Mouse (Mus musculus): ENCODE measurements at regions not wholly inside any gene's neighbourhood (a gene's known extent, or its start where the extent isn't known, plus 50 kb on each side); places are given as distances from the start of the nearest gene placed in this dataset.

DNA sequence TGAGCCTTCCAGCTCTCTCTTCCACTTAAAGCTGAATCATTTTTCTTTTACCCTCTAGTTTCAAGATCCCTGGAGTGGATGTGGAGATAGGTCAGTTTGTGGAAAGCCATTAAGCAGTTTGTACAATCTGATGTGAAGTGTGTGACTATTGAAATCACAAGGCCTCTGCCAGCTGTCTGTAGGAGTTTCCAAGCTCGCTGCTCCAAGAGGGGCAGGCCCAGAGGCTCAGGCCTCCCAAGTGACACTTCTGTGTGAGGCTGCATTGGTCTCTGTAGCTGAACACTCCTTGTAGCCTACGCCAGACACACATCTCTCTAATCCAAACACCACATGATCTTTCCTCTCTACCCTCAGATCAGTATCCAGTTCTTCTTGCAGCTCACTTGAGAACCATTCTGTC is 413.0 kb downstream of the Tns3 start:
- no peaks in the 10 kb centered on the region for H3K9me3 ChIP-seq
- no peak overlapping the region for H3K27ac ChIP-seq
- ATAC-seq (ENCODE audit: insufficient number of reproducible peaks, insufficient read depth, low FRiP score, low TSS enrichment) = no peak
- no peak overlapping the region for H3K4me2 ChIP-seq (replicated peaks)
- WGBS = 64% methylated on average over 2 of the region's 2 CpGs
- H3K9ac ChIP-seq = no peak overlapping the region
- H3K4me3 ChIP-seq = no peak overlapping the region
- no peaks in the 10 kb centered on the region for H3K36me3 ChIP-seq
- no peaks in the 10 kb centered on the region for H3K4me1 ChIP-seq
- H3K27me3 ChIP-seq = no peaks in the 10 kb centered on the region

DNA sequence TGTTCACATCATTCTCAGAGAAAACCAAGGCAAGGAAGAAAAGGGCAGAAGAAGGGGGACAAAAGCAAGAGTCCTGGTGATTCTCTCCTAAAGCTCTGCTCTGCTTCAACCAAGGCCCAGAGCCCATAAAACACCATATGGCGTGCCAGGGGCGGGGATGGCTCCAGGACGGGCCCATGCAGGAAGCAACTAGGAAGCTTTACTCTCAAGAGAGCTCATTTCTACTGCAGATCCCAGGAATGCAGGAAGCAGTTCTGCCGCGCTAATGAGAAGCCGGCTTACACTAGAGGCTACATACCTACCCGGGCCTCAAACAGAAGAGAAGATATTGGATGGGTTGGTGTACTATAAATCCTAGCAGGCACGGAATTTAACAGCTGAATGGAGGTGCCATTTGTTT is 414.9 kb downstream of the Tns3 start:
- ATAC-seq (ENCODE audit: insufficient number of reproducible peaks, insufficient read depth, low FRiP score, low TSS enrichment) = no peak
- no peak overlapping the region for H3K27ac ChIP-seq

DNA sequence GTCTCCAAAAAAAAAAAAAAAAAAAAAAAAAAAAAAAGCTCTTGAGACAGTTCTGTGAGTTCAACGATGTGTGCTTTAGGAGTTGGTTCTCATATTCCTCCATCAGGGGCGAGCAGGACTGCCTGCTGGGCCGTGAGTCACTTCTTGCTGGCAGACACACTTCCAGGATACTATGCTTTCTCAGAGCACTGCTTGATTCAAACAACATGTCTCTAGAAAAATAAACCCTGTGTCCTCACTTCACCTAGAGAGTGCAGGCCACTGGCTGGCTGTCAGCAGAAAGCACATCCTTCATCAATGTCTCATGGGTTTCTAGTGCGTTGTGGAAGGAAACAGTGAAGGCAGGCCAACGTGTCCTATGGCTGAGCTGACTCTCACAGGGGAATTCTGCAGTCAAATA is 416.8 kb downstream of the Tns3 start:
- Histone ChIP-seq H3K4me1 (no peaks in the 10 kb centered on the region), H3K9ac (no peak overlapping the region), H3K4me2 (replicated peaks) (no peak overlapping the region), H3K27ac (no peak overlapping the region), H3K4me3 (no peak overlapping the region), H3K9me3 (no peaks in the 10 kb centered on the region), H3K27me3 (no peaks in the 10 kb centered on the region), H3K36me3 (no peaks in the 10 kb centered on the region)
- ATAC-seq (ENCODE audit: insufficient number of reproducible peaks, insufficient read depth, low FRiP score, low TSS enrichment) = no peak
- 26% methylated on average over 5 of the region's 5 CpGs for WGBS

More for the DNA sequence above, 414.9 kb downstream of the Tns3 start:
- Histone ChIP-seq H3K36me3 (no peaks in the 10 kb centered on the region), H3K4me3 (no peak overlapping the region), H3K4me2 (replicated peaks) (no peak overlapping the region), H3K9ac (no peak overlapping the region), H3K27me3 (no peaks in the 10 kb centered on the region), H3K9me3 (no peaks in the 10 kb centered on the region), H3K4me1 (no peaks in the 10 kb centered on the region)
- WGBS = 64% methylated on average over 8 of the region's 8 CpGs

DNA sequence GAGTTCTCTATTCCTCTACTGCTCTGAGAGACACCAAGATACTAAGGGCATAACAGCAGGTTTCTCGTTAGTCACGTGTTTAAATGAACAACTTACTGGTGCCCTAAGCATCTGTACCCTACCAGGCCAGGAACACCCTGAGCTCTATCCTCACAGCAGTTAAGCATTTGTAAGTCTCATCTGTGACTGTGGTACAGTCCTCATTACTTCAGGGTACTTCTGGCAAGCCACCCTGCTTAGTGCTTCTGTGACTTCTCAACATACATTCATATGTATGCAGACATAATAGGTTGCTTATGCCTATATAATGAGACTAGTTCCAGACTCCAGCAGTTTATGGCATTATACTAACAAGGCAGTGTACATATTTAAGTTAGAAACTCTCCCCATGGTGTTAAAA is 417.3 kb downstream of the Tns3 start:
- Histone ChIP-seq H3K27me3 (no peaks in the 10 kb centered on the region), H3K4me2 (replicated peaks) (no peak overlapping the region), H3K36me3 (no peaks in the 10 kb centered on the region), H3K9ac (no peak overlapping the region), H3K27ac (no peak overlapping the region), H3K4me3 (no peak overlapping the region), H3K9me3 (no peaks in the 10 kb centered on the region), H3K4me1 (no peaks in the 10 kb centered on the region)
- 82% methylated on average over 2 of the region's 2 CpGs for WGBS
- no peak for ATAC-seq (ENCODE audit: insufficient number of reproducible peaks, insufficient read depth, low FRiP score, low TSS enrichment)

DNA sequence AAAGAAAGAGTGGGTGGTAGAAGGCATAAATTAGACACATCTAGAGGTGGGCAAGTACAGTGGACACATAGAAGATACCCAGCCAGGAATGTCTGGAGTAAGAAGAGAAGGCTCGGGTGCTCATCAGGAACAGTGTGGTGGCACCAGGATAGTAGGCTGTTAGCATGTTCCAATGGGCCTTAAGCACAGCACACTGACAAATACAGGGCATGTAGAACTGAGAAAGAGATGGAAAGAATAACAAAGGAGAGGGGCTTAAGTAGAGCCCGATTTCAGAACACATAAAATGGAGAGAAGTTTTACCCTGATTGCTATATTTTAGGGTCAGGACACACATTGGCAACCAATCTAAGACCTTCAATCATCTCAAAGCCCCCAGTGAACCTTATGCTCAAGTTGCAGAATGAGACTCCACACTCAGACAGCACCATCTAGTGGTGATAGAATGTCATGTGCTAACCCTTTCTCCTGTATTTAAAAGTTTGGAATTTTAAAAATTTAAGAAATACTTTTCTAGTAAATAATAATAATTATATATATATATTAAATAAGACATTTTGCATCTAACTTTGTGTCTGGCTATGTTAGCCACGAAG is 418.8 kb downstream of the Tns3 start:
- no peak for ATAC-seq (ENCODE audit: insufficient number of reproducible peaks, insufficient read depth, low FRiP score, low TSS enrichment)
- WGBS = 36% methylated on average over 3 of the region's 3 CpGs

DNA sequence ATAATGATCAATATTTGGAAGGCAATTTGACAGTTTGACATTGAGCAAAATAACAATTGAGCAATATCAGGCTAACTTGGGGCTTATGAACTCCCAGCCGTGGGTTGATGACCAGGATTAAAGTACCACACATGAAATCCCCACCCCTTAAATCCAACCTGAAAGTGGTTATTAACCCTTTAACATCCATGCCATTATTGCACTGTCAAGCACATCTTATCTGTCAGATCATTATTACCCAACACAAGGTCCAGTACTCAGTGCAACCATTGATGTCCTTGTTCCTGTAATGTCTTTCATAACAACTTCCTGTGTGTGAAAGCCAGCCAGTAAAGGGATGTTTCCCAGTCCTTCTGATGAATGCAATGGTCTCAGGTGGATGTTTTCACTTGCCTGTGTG is 425.8 kb downstream of the Tns3 start:
- no peak for ATAC-seq (ENCODE audit: insufficient number of reproducible peaks, insufficient read depth, low FRiP score, low TSS enrichment)
- Histone ChIP-seq H3K9me3 (peaks cover 8% of the 10 kb centered on the region; the same call in 1 of the 2 replicates), H3K4me3 (no peak overlapping the region), H3K9ac (no peak overlapping the region), H3K36me3 (no peaks in the 10 kb centered on the region), H3K27me3 (no peaks in the 10 kb centered on the region), H3K4me2 (replicated peaks) (no peak overlapping the region), H3K4me1 (no peaks in the 10 kb centered on the region), H3K27ac (no peak overlapping the region)
- 60% methylated on average over 1 of the region's 1 CpGs for whole genome bisulfite sequencing

More for the DNA sequence above, 418.8 kb downstream of the Tns3 start:
- Histone ChIP-seq H3K4me2 (replicated peaks) (no peak overlapping the region), H3K36me3 (no peaks in the 10 kb centered on the region), H3K9ac (no peak overlapping the region), H3K4me3 (no peak overlapping the region), H3K9me3 (peaks cover under 1% of the 10 kb centered on the region; the same call in 1 of the 2 replicates), H3K4me1 (no peaks in the 10 kb centered on the region), H3K27me3 (no peaks in the 10 kb centered on the region), H3K27ac (no peak overlapping the region)

DNA sequence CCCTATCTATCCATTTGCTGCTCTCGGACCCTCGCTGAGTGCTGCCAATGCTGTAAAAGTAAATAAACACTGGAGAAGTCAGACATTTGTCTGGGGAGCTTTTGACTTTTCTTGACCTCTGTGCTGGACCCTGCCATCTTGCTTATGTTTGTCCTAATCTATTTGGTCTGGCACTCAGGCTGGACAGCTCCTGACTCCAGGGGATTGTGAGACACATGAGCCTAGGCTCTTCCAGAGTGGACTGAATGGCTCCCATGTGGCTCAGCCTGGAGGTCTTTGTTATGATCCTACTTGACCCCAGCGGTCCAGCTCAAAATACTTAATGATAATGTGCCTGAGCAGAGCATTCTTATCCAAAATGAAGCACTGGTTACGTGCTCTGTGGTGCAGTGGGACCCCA is 426.8 kb downstream of the Tns3 start:
- H3K4me1 ChIP-seq = peaks cover 4% of the 10 kb centered on the region; the same call in 1 of the 2 replicates
- no peak for ATAC-seq (ENCODE audit: insufficient number of reproducible peaks, insufficient read depth, low FRiP score, low TSS enrichment)
- 17% methylated on average over 4 of the region's 4 CpGs for WGBS

DNA sequence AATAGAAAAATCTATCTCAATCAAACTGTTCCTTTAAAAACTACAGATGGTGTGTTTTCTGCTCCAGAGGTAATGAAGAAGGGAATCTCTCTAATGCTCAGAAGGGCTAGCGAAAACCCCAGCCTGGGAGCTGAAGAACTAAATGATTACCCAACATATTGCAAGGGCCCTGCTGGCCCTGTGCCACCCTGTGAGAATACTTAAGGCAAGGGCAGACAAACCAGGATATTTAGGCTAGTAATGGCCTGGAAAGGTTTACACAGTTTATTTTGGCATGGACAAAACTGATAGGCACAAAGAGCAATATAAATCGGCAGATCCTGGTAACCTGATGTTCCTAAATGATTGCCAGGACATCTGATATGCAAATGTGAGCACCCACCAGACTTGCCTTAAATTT is 428.3 kb downstream of the Tns3 start:
- Histone ChIP-seq H3K4me1 (peaks cover 6% of the 10 kb centered on the region; the same call in 1 of the 2 replicates), H3K27ac (no peak overlapping the region), H3K36me3 (no peaks in the 10 kb centered on the region), H3K4me2 (replicated peaks) (no peak overlapping the region), H3K9me3 (peaks cover 8% of the 10 kb centered on the region; the same call in 1 of the 2 replicates), H3K9ac (no peak overlapping the region), H3K27me3 (no peaks in the 10 kb centered on the region), H3K4me3 (no peak overlapping the region)
- WGBS = 78% methylated on average over 2 of the region's 2 CpGs
- ATAC-seq (ENCODE audit: insufficient number of reproducible peaks, insufficient read depth, low FRiP score, low TSS enrichment) = no peak

More for the DNA sequence above, 426.8 kb downstream of the Tns3 start:
- no peak overlapping the region for H3K9ac ChIP-seq
- H3K4me2 ChIP-seq (replicated peaks) = no peak overlapping the region
- no peaks in the 10 kb centered on the region for H3K36me3 ChIP-seq
- H3K27ac ChIP-seq = no peak overlapping the region
- H3K9me3 ChIP-seq = peaks cover 8% of the 10 kb centered on the region; the same call in 1 of the 2 replicates
- H3K4me3 ChIP-seq = no peak overlapping the region
- H3K27me3 ChIP-seq = no peaks in the 10 kb centered on the region

DNA sequence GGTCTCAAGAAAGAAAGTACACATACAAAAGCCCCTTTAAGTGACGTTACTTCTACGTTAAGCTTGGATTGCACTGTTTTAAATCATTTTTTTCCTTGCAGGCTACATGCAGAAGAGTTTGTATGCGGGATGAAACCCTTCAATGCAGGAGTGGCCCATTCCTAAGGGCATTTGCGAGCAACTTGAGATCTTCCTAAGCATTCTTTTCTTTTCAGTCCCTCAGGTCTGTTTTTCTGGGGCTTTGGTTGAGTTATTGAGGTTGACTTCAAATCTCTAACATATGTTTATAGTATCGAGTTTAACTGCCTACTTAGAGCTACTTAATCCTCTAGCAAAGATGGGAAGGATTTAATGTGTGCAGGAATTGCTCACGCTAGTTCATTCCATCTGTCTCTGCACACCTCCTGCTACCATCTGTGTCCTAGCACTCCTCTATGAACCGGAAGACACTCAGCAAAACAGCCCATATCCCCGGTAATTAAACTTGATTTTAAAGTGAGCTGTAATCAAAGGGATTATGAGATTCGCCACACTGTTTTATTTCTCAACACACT is 431.6 kb downstream of the Tns3 start:
- H3K9ac ChIP-seq = no peak overlapping the region
- no peaks in the 10 kb centered on the region for H3K36me3 ChIP-seq
- ATAC-seq (ENCODE audit: insufficient number of reproducible peaks, insufficient read depth, low FRiP score, low TSS enrichment) = peak; percentile 76; the same call in 1 of the 2 replicates
- no peaks in the 10 kb centered on the region for H3K9me3 ChIP-seq
- H3K4me1 ChIP-seq = peaks cover 16% of the 10 kb centered on the region; the same call in 1 of the 2 replicates
- 27% methylated on average over 9 of the region's 9 CpGs for WGBS
- no peak overlapping the region for H3K27ac ChIP-seq
- no peak overlapping the region for H3K4me2 ChIP-seq (replicated peaks)
- no peak overlapping the region for H3K4me3 ChIP-seq
- H3K27me3 ChIP-seq = no peaks in the 10 kb centered on the region

DNA sequence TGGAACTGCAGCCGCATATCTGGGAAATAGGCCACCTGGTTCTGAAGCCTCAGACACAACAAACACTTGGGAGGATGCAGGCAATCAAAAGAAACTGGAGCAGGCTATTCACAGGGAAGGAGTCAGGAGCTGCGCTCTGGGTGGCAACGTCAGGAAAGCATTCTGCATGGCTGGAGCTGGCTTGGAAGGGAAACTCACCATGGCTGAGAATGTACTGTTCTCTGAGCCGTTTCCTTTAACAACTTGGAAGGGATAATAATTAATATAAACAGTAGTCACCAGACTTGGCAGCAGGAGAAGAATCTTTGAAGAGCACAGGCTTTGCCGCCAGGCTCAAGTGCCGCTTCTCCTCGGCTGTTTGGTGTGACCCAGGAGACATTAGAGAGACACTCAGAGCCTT is 434.5 kb downstream of the Tns3 start:
- H3K4me2 ChIP-seq (replicated peaks) = no peak overlapping the region
- no peak overlapping the region for H3K9ac ChIP-seq
- H3K27ac ChIP-seq = no peak overlapping the region
- H3K36me3 ChIP-seq = no peaks in the 10 kb centered on the region
- no peaks in the 10 kb centered on the region for H3K9me3 ChIP-seq
- ATAC-seq (ENCODE audit: insufficient number of reproducible peaks, insufficient read depth, low FRiP score, low TSS enrichment) = no peak
- H3K27me3 ChIP-seq = no peaks in the 10 kb centered on the region
- 59% methylated on average over 7 of the region's 7 CpGs for WGBS
- peaks cover 20% of the 10 kb centered on the region; the same call in 1 of the 2 replicates for H3K4me1 ChIP-seq
- no peak overlapping the region for H3K4me3 ChIP-seq

DNA sequence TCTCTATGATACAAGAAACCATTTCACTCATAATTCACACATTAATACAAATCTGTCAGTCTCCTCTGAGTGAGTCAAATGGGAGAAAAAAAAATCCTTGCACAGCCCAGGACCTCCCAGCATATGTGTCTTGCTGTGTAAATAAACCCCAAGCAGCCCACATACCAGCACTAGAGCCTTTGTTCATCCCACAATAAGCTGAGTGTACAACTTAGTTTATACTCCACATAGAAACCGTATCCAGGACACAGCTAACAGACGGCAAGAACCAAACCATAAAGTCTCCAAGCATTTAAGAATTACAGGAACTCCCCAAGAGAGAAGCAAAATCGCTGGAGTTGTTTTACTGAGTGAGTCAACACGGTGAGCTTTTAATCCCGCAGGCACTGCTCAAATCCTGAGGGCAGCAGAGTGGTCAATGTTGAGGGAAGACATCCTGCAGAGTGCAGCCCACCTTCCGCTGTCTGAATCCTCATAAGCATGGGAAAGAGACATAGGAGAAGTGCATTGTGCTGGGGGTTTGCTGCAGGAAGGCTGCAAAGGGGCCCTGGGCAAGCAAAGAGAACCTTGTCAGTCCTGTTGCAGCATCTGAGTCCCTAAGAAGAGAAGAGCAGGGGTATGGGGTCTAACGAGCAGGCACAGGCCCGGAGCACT is 436.4 kb downstream of the Tns3 start:
- Histone ChIP-seq H3K9ac (no peak overlapping the region), H3K4me2 (replicated peaks) (no peak overlapping the region), H3K4me1 (peaks cover 19% of the 10 kb centered on the region; the same call in 1 of the 2 replicates), H3K27me3 (no peaks in the 10 kb centered on the region), H3K27ac (no peak overlapping the region), H3K36me3 (no peaks in the 10 kb centered on the region), H3K9me3 (no peaks in the 10 kb centered on the region), H3K4me3 (no peak overlapping the region)
- WGBS = 40% methylated on average over 8 of the region's 8 CpGs
- no peak for ATAC-seq (ENCODE audit: insufficient number of reproducible peaks, insufficient read depth, low FRiP score, low TSS enrichment)

DNA sequence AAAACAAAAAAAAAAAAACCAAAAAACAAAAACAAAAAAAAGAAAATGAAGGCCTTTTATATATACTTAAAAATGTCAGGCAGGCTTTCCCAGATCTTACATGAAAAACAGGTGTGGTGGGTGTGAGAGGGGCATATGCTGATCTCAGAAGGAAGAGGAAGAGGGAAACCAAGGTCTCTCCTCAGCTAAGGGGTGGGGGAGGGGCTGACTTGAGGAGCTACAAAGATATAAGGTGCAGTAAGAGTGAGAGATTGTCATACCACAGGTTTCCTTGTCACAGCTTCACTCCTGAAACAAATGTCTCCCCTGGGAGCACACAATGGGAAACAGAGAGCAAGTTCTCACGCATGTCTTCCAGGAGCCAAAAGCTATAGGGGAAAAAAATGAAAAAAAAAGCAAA is 440.0 kb downstream of the Tns3 start:
- Histone ChIP-seq H3K4me1 (peaks cover 12% of the 10 kb centered on the region; the same call in 1 of the 2 replicates), H3K27me3 (no peaks in the 10 kb centered on the region; the same call in 1 of the 2 replicates), H3K9me3 (no peaks in the 10 kb centered on the region), H3K27ac (no peak overlapping the region), H3K4me2 (replicated peaks) (no peak overlapping the region), H3K36me3 (no peaks in the 10 kb centered on the region), H3K4me3 (no peak overlapping the region), H3K9ac (no peak overlapping the region)
- 62% methylated on average over 1 of the region's 1 CpGs for WGBS
- ATAC-seq (ENCODE audit: insufficient number of reproducible peaks, insufficient read depth, low FRiP score, low TSS enrichment) = no peak
